Mouse (Mus musculus) erythroblast, embryonic 14.5 days (primary cell): ENCODE measurements around the gene Phldb2. TPM values are rescaled to one million over a fixed set of nuclear protein-coding genes. Genes with fewer than 3 reads are reported as not detected.

Experiments used
- H3K27me3 ChIP-seq: 2 replicates; pipeline ENCODE4 v1.6.1; 2012; ENCODE audit warnings: inconsistent platforms; ENCODE audit not compliant: control insufficient read depth
- H3K36me3 ChIP-seq: 2 replicates; pipeline ENCODE4 v1.6.1; 2012; ENCODE audit warnings: mild to moderate bottlenecking, inconsistent platforms; ENCODE audit not compliant: control insufficient read depth
- H3K4me1 ChIP-seq: 2 replicates; pipeline ENCODE4 v1.6.1; 2012; ENCODE audit warnings: inconsistent platforms; ENCODE audit not compliant: control insufficient read depth
- H3K4me3 ChIP-seq: replicated peaks from 2 replicates; pipeline ENCODE3; 2012; ENCODE audit warnings: moderate library complexity, mild to moderate bottlenecking, inconsistent platforms
- H3K9me3 ChIP-seq: 2 replicates; pipeline ENCODE4 v1.6.1; 2012; ENCODE audit warnings: low read length, inconsistent platforms, mixed read lengths; ENCODE audit not compliant: control insufficient read depth
- GATA1 ChIP-seq: IDR thresholded peaks from 2 replicates; pipeline ENCODE4 v1.6.1; 2012; ENCODE audit warnings: low read length, inconsistent platforms, mixed read lengths
- TAL1 ChIP-seq: IDR thresholded peaks from 3 replicates; pipeline ENCODE4 v1.6.1; 2012; ENCODE audit warnings: low read length, inconsistent platforms, mixed read lengths
- polyA plus RNA-seq: library from polyadenylated mRNA; stranded (reverse); fragments of >175 nt; gene quantifications from 2 replicates; pipeline ENCODE4 v1.2.3, GENCODE M21; 2012

Phldb2 gene
- polyA plus RNA-seq, 1 experiment, result 0.01 TPM

DNA sequence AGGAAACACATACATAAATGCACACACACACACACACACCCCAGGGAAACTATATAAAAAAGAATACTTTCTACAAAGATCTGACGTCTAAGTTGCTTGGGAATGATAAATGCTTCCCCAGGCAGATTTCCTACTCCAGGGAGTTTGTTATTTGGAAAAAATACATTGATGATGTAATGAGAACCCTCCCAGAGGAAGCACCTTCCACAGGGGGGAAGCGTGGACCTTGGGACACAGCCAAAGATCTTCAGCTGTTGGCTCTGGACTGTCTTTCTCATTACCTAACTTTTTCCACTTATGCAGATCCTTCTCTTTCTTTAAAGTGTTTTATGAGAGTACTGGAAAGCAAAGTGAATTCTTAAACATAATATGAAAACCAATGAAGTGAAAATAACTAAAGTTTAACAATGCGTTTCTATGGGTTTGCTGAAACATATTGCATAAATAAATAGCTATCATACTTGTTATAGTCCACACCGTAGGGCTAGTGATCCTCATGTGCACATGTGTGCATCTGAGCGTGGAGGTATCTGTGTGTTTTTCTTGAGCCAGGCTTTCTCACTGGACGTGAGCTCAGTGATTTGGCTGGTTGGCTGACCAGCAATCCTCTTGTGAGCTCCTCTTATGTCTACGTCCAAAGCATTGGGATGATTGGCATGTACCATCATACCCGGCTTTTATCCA lies 30.7 kb downstream of the Phldb2 start:
- no peak for TF ChIP-seq TAL1
- no peak for TF ChIP-seq GATA1
- Histone ChIP-seq H3K4me3 (no peak overlapping the region), H3K9me3 (no peaks in the 10 kb centered on the region), H3K36me3 (no peaks in the 10 kb centered on the region), H3K27me3 (no peaks in the 10 kb centered on the region), H3K4me1 (no peaks in the 10 kb centered on the region)

DNA sequence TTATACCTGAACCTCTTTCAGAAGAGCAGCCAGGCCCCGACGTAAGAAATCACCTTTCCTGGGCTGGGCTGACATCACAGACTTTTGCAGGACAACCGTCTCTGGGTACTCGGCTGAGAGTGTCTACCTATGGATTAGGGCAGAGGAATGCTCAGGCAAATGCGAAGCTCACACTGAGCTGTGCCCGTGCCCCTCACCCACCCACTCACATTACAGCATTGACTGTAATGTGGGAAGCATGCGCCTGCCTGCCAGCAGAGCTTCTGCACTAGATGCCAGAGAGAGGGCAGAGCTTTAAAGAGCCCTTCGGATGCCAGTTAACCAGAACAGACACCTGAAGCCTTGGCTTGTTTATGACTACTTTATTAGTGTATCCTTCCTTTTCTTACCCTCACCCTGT lies 33.8 kb downstream of the Phldb2 start:
- Histone ChIP-seq H3K4me3 (no peak overlapping the region), H3K9me3 (no peaks in the 10 kb centered on the region), H3K36me3 (no peaks in the 10 kb centered on the region), H3K27me3 (no peaks in the 10 kb centered on the region), H3K4me1 (no peaks in the 10 kb centered on the region)
- TF ChIP-seq TAL1 (no peak), GATA1 (no peak)

DNA sequence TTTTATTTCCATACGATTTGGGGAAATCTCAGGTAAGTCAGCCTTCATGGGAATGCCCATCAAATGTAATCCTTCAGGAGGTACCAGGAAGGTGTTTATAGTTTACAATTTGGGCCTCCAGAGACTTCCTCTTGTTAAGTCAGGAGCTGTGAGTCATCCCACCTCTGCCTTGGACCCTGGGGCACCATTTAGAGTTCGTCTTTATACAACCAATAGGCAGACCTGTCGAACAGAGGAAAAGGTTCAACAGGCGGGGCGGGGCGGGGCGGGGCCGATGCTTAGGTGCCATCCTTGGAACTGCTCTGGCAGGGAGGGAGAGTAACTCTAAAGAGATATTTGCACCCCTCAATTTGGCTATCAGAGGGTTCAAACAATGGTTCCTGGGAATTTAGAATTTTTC lies 49.8 kb downstream of the Phldb2 start:
- no peaks in the 10 kb centered on the region for H3K4me1 ChIP-seq
- no peak overlapping the region for H3K4me3 ChIP-seq
- no peak for TF ChIP-seq TAL1
- H3K27me3 ChIP-seq, result no peaks in the 10 kb centered on the region
- no peaks in the 10 kb centered on the region for H3K9me3 ChIP-seq
- H3K36me3 ChIP-seq, result no peaks in the 10 kb centered on the region

DNA sequence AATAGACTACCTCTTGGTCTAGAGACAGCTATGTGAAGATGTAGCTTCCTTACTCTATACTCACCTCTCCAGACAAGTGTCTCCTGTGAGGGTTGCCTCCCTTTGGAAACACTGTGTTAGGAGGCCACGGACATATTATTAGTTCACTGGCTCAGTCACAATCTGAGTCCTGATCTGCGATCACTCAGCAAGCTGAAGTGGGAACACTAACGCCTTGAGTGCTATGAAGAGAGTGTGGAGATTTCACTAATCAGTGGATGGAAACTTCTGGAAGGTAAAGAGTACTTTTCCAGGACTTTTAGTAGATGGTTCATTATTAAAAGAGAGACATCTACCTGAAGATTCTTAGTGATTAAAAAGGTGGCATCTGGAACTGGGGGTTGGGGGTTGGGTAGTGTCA lies 54.9 kb downstream of the Phldb2 start:
- no peaks in the 10 kb centered on the region for H3K27me3 ChIP-seq
- H3K36me3 ChIP-seq, result no peaks in the 10 kb centered on the region
- TF ChIP-seq GATA1 (no peak), TAL1 (no peak)
- no peaks in the 10 kb centered on the region for H3K9me3 ChIP-seq
- no peak overlapping the region for H3K4me3 ChIP-seq
- no peaks in the 10 kb centered on the region for H3K4me1 ChIP-seq

DNA sequence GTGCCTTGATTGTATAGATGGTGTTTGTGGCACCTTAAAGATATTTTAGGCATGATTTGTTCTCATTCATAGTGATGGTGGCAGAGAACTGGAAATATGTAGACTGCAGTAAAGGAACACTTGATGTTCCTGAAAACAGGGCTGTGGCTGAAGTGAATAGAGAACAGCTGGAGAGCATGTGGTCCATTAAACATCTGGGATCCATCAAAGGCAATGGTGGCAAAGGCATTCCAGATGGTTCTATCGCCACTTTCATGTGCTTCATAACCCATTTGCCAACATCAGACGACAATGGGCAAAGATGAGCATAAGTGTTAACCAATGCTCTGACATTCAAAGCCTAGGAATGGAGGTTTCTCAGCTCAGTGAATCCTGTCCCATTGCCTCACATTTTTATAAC lies 56.8 kb downstream of the Phldb2 start:
- H3K4me1 ChIP-seq, result no peaks in the 10 kb centered on the region
- no peak for TF ChIP-seq GATA1
- no peak for TF ChIP-seq TAL1
- H3K9me3 ChIP-seq, result no peaks in the 10 kb centered on the region
- no peaks in the 10 kb centered on the region for H3K27me3 ChIP-seq
- H3K4me3 ChIP-seq, result no peak overlapping the region
- H3K36me3 ChIP-seq, result no peaks in the 10 kb centered on the region

DNA sequence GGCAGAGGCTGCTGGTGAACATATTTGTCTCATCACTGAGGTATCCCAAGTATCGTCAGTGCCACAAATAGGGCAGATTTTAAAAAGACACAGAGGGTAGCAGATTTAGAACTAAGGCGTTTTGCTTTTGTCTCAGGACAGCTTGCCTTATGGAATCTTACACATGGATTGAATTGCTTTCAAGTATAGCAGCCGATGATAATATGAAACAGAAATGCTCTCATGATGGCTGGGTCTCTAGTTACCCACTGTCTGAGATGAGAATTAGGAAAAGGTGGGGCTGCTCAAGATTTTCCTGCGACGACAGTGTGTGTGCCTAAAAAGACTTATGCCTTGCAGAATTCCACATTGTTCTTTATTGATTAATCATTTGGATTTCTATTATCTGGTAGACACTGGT lies 58.4 kb downstream of the Phldb2 start:
- TF ChIP-seq GATA1 (no peak), TAL1 (no peak)
- no peaks in the 10 kb centered on the region for H3K9me3 ChIP-seq
- no peak overlapping the region for H3K4me3 ChIP-seq
- no peaks in the 10 kb centered on the region for H3K27me3 ChIP-seq
- H3K36me3 ChIP-seq, result no peaks in the 10 kb centered on the region
- H3K4me1 ChIP-seq, result no peaks in the 10 kb centered on the region

DNA sequence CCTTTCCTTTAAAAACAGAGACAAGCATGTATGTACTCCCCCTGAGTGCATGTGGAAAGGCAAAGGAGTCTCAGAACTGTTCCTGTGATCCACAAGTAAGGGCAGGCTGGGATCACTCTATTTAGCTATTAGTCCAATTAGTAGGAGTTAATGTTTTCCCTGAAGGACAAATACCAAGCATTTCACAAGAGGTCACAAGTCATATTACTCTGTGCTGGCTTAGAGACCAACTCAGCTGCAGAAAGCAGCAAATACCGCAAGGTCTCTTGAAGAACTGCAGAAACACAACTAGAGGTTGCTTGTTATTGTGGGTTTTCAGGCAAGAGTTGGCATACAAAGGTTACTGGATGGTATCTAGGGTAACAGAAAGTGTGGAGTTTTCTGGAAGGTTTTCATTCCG lies 59.6 kb downstream of the Phldb2 start:
- H3K36me3 ChIP-seq, result no peaks in the 10 kb centered on the region
- no peaks in the 10 kb centered on the region for H3K27me3 ChIP-seq
- H3K4me1 ChIP-seq, result no peaks in the 10 kb centered on the region
- TF ChIP-seq TAL1 (no peak), GATA1 (no peak)
- H3K4me3 ChIP-seq, result no peak overlapping the region
- H3K9me3 ChIP-seq, result no peaks in the 10 kb centered on the region

DNA sequence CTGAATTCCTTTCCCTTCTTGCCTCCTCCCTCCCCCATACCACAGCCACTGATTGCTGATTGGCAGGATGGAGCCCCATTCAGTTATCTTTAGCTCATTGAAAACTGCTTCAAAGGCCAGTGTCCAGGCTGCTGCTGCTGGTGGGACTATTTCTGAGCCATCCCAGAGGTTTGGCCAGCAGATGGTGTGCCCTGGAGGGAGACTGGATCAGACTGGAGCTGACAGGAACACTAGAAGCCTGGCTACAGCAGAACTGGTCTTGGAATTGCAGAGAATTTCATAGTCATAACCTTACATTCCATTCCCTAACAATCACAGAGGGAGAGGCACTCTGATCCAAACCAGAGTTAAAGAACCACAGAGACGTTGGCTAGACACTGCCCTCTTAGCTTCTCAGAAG lies 60.5 kb downstream of the Phldb2 start:
- H3K4me1 ChIP-seq, result no peaks in the 10 kb centered on the region
- H3K9me3 ChIP-seq, result no peaks in the 10 kb centered on the region
- H3K27me3 ChIP-seq, result no peaks in the 10 kb centered on the region
- TF ChIP-seq TAL1 (no peak), GATA1 (no peak)
- H3K36me3 ChIP-seq, result no peaks in the 10 kb centered on the region
- no peak overlapping the region for H3K4me3 ChIP-seq

DNA sequence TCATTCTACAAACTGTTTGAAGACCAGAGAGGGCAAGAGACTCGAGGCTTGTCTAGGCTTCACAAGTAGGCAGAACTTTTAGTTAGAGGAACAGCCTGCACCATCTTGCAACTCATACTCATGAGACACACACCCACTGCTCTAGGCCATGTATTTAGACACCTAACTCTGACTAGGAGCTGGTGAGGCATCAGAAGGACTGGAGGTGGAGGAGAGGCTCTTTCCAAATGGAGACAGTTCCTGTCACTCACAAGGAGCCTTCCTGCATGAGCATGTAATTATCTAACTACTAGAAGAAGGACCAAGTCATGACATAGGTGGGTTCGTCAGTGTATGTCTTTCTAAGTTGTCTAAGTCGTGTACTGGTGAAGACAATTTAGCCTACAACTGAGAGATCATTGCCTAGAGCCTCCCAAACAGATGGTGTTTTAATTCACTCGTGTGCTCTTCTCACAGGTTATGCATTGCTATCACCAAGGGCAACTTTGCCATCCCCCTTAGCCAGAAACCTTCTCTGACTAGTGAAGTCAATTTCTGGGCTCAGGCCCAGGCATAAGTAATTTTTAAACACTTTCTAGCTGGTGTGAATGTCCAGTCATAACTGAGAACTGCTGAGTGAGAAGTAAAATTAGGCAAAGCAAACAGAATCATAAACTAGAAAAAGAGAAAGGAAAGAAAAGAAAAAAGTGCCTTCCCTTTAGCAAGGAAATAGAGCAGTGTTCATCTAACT lies 62.8 kb downstream of the Phldb2 start:
- Histone ChIP-seq H3K4me1 (no peaks in the 10 kb centered on the region), H3K9me3 (no peaks in the 10 kb centered on the region), H3K27me3 (no peaks in the 10 kb centered on the region), H3K4me3 (no peak overlapping the region), H3K36me3 (no peaks in the 10 kb centered on the region)
- no peak for TF ChIP-seq TAL1
